Mouse (Mus musculus): ENCODE measurements around the gene Rin3. TPM values are rescaled to one million over a fixed set of nuclear protein-coding genes. Genes with fewer than 3 reads are reported as not detected.

The Rin3 gene
- total RNA-seq, 2 experiments from 2014 or later, result 3.8 to 5.9 TPM

- intact Hi-C loops (cut with DNase I), result loop anchor here (5.0 kb wide), 1 partner anchor 56 kb away; no protein-coding TSS in a partner anchor
- TF ChIP-seq CTCF (IDR thresholded peaks at IDR 0.05), result no peak
- H3K4me3 ChIP-seq, result no peak overlapping the region
- peak overlapping the region; percentile 25; the same call in 1 of the 2 replicates for H3K27ac ChIP-seq
- DNase-seq (ENCODE audit: extremely low spot score in 1 of 2, low spot score in 2 of 2), result peak; percentile 36 to 40
Observed at GRCm38 (mm10) chr12:102308001-102308456, 25.2 kb downstream of the Rin3 start.

GRCm38 (mm10) chr12:102308457-102309011, 25.7 kb downstream of the Rin3 start:
- DNase-seq (ENCODE audit: extremely low spot score in 1 of 2, low spot score in 2 of 2), result peak; percentile 52 to 64
- intact Hi-C loops (cut with DNase I), result loop anchor here (5.0 kb wide), 1 partner anchor 56 kb away; no protein-coding TSS in a partner anchor
- H3K4me3 ChIP-seq, result no peak overlapping the region
- H3K27ac ChIP-seq, result peak overlapping the region; percentile 59; the same call in 1 of the 2 replicates
- no peak for TF ChIP-seq CTCF (IDR thresholded peaks at IDR 0.05)

GRCm38 (mm10) chr12:102309099-102309799, 26.4 kb downstream of the Rin3 start:
- peak overlapping the region; percentile 59; the same call in 1 of the 2 replicates for H3K27ac ChIP-seq

GRCm38 (mm10) chr12:102309800-102310195, 26.9 kb downstream of the Rin3 start:
- H3K4me3 ChIP-seq, result no peak overlapping the region
- intact Hi-C loops (cut with DNase I), result loop anchor here (5.0 kb wide), 1 partner anchor 57 kb away; no protein-coding TSS in a partner anchor
- TF ChIP-seq CTCF (IDR thresholded peaks at IDR 0.05), result no peak
- no peak for DNase-seq (ENCODE audit: extremely low spot score in 1 of 2, low spot score in 2 of 2)
- no peak overlapping the region for H3K27ac ChIP-seq

More at GRCm38 (mm10) chr12:102309099-102309799, 26.4 kb downstream of the Rin3 start:
- no peak overlapping the region for H3K4me3 ChIP-seq
- intact Hi-C loops (cut with DNase I), result loop anchor here (5.0 kb wide), 1 partner anchor 57 kb away; no protein-coding TSS in a partner anchor
- TF ChIP-seq CTCF (IDR thresholded peaks at IDR 0.05), result no peak
- DNase-seq (ENCODE audit: extremely low spot score in 1 of 2, low spot score in 2 of 2), result no peak

GRCm38 (mm10) chr12:102310261-102310660, 27.4 kb downstream of the Rin3 start:
- Histone ChIP-seq H3K4me3 (no peak overlapping the region), H3K27ac (no peak overlapping the region)
- intact Hi-C loops (cut with DNase I), result no loop called here
- DNase-seq (ENCODE audit: extremely low spot score in 1 of 2, low spot score in 2 of 2), result no peak
- no peak for TF ChIP-seq CTCF (IDR thresholded peaks at IDR 0.05)

- Histone ChIP-seq H3K27ac (no peak overlapping the region), H3K4me3 (no peak overlapping the region)
- DNase-seq (ENCODE audit: extremely low spot score in 1 of 2, low spot score in 2 of 2), result no peak
- intact Hi-C loops (cut with DNase I), result no loop called here
- no peak for TF ChIP-seq CTCF (IDR thresholded peaks at IDR 0.05)
Observed at GRCm38 (mm10) chr12:102311454-102311853, 28.6 kb downstream of the Rin3 start.

GRCm38 (mm10) chr12:102319150-102319549, 36.3 kb downstream of the Rin3 start:
- intact Hi-C loops (cut with DNase I), result no loop called here
- Histone ChIP-seq H3K27ac (no peak overlapping the region), H3K4me3 (no peak overlapping the region)
- no peak for TF ChIP-seq CTCF (IDR thresholded peaks at IDR 0.05)
- DNase-seq (ENCODE audit: extremely low spot score in 1 of 2, low spot score in 2 of 2), result no peak

- no peak overlapping the region for H3K4me3 ChIP-seq
- H3K27ac ChIP-seq, result no peak overlapping the region
- no peak for TF ChIP-seq CTCF (IDR thresholded peaks at IDR 0.05)
- intact Hi-C loops (cut with DNase I), result no loop called here
- no peak for DNase-seq (ENCODE audit: extremely low spot score in 1 of 2, low spot score in 2 of 2)
Observed at GRCm38 (mm10) chr12:102319899-102320298, 37.1 kb downstream of the Rin3 start.

- H3K4me3 ChIP-seq, result no peak overlapping the region
- DNase-seq (ENCODE audit: extremely low spot score in 1 of 2, low spot score in 2 of 2), result no peak
- H3K27ac ChIP-seq, result no peak overlapping the region
- intact Hi-C loops (cut with DNase I), result no loop called here
- no peak for TF ChIP-seq CTCF (IDR thresholded peaks at IDR 0.05)
Observed at GRCm38 (mm10) chr12:102320322-102320721, 37.5 kb downstream of the Rin3 start.

- Histone ChIP-seq H3K27ac (no peak overlapping the region), H3K4me3 (no peak overlapping the region)
- intact Hi-C loops (cut with DNase I), result no loop called here
- DNase-seq (ENCODE audit: extremely low spot score in 1 of 2, low spot score in 2 of 2), result no peak
- no peak for TF ChIP-seq CTCF (IDR thresholded peaks at IDR 0.05)
Observed at GRCm38 (mm10) chr12:102321064-102321728, 38.3 kb downstream of the Rin3 start.

- no peak overlapping the region for H3K27ac ChIP-seq
- DNase-seq (ENCODE audit: extremely low spot score in 1 of 2, low spot score in 2 of 2), result no peak
- no peak for TF ChIP-seq CTCF (IDR thresholded peaks at IDR 0.05)
- no peak overlapping the region for H3K4me3 ChIP-seq
- intact Hi-C loops (cut with DNase I), result no loop called here
Observed at GRCm38 (mm10) chr12:102321855-102322254, 39.0 kb downstream of the Rin3 start.

GRCm38 (mm10) chr12:102323392-102323791, 40.5 kb downstream of the Rin3 start:
- no peak for TF ChIP-seq CTCF (IDR thresholded peaks at IDR 0.05)
- H3K4me3 ChIP-seq, result no peak overlapping the region
- intact Hi-C loops (cut with DNase I), result no loop called here

More at GRCm38 (mm10) chr12:102323392-102323791, 40.5 kb downstream of the Rin3 start:
- no peak overlapping the region for H3K27ac ChIP-seq
- no peak for DNase-seq (ENCODE audit: extremely low spot score in 1 of 2, low spot score in 2 of 2)

All from left cerebral cortex, adult 2 months (tissue).